Mouse (Mus musculus): ENCODE measurements around the gene Hoxc6. TPM values are rescaled to one million over a fixed set of nuclear protein-coding genes. Genes with fewer than 3 reads are reported as not detected.

Hoxc6 gene
- total and polyA plus RNA-seq, 2 experiments from 2014 or later: not detected

DNA sequence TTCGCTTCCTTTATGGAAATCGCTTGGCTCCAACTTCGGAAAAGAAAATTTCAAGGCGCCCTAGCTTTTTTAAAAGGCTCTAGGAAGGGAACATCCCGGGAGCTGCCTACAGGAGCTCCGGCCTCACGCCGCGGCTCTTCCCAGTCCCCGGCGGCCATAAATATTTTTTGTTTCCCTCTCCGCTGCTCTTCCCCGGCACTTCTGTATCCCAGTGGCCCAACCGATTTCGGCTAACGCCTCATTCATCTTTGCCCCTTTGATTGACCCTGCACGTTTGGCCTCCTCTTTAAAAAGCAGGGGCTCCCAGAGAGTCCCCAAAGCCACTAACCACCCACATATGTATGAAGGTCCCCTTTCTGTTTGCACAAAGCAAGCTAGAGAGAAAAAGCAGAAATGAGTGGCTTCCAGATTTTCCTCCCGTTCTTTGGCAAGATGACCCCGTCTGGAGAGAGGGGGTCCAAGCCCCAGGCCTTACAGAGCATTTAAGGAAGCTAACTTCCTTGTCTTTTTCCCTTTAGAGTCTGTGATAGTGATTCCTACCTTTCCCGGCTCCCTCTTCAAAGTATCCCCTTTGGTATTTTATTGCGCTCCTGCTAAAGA is 61.4 kb downstream of the Hoxc6 start:
- no peak for TF ChIP-seq CTCF (IDR thresholded peaks at IDR 0.05; ENCODE audit: low read depth)
- Histone ChIP-seq H3K9me3 (ENCODE audit: low read length) (no peaks in the 10 kb centered on the region), H3K36me3 (ENCODE audit: insufficient read depth) (no peaks in the 10 kb centered on the region), H3K27me3 (ENCODE audit: insufficient read depth, low read length) (peaks cover 93% of the 10 kb centered on the region), H3K27ac (ENCODE audit: low read depth, low read length) (no peak overlapping the region), H3K4me3 (ENCODE audit: low read depth, low read length) (no peak overlapping the region), H3K4me1 (ENCODE audit: insufficient read depth) (no peaks in the 10 kb centered on the region), H3K9ac (no peak overlapping the region), H3K4me2 (ENCODE audit: low read depth) (no peak overlapping the region)
- DNase-seq (peak; percentile 35), ATAC-seq (no peak)
- 1% methylated on average over 21 of the region's 21 CpGs for WGBS

DNA sequence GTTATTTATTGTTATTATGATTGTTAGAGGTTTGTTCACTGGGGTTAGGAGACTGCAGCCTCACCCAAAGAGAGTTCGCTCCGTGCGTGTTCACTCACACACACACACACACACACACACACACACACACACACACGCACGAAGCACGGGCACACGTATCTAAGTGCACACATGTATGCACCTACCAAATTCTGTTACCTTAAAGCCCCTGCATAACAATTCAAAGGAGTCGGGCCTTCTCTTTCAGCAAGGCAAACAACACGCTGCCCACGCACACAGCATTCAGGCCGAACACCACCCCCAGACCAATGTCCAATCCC is 61.9 kb downstream of the Hoxc6 start:
- DNase-seq (no peak), ATAC-seq (no peak)
- Histone ChIP-seq H3K27me3 (ENCODE audit: insufficient read depth, low read length) (peaks cover 93% of the 10 kb centered on the region), H3K9me3 (ENCODE audit: low read length) (no peaks in the 10 kb centered on the region), H3K27ac (ENCODE audit: low read depth, low read length) (no peak overlapping the region), H3K9ac (no peak overlapping the region), H3K36me3 (ENCODE audit: insufficient read depth) (no peaks in the 10 kb centered on the region), H3K4me2 (ENCODE audit: low read depth) (no peak overlapping the region), H3K4me3 (ENCODE audit: low read depth, low read length) (no peak overlapping the region), H3K4me1 (ENCODE audit: insufficient read depth) (no peaks in the 10 kb centered on the region)
- WGBS: 5% methylated on average over 11 of the region's 11 CpGs
- no peak for TF ChIP-seq CTCF (IDR thresholded peaks at IDR 0.05; ENCODE audit: low read depth)

DNA sequence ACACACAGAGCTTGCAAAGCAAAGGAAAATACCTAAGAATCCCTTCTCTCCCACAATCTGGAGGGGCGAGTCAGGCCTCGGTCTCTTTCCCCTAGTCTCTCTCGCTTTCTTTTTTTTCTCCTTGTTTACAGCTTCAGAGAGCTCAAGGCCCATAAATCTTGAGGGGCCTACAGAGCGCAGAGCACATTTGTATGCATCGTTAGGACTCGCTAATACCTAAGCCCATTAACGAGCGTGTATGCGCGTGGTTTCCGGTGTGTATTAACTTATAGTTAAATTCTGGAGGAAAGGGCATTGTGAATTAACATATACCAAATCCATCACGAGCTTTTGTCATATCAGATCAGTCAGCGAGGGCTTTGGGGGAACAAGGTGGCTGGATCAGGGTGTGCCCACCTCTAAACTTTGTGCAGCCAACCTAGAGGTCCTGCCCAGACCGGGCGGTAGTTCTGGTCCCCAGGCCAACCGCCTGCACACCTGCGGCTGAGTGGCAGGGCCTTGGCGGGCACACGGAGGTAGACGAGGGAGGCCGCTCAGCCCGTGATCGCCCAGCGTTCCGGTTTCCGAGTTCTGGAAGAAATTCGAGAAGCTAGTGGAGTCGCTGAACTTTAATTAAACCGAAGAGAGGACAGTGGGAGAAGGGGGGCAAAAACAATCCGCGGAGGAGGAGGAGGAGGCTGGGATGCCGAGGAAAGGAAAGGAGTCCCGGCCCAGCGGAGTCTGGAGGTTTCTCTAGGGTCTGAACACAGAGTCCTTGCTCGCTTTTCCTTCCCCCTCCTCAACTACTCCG is 62.5 kb downstream of the Hoxc6 start:
- H3K4me2 ChIP-seq (ENCODE audit: low read depth): no peak overlapping the region

GRCm38 (mm10) chr15:103061131-103061825 is 63.2 kb downstream of the Hoxc6 start:
- Histone ChIP-seq H3K4me3 (ENCODE audit: low read depth, low read length) (no peak overlapping the region), H3K4me2 (ENCODE audit: low read depth) (no peak overlapping the region), H3K27ac (ENCODE audit: low read depth, low read length) (no peak overlapping the region), H3K36me3 (ENCODE audit: insufficient read depth) (no peaks in the 10 kb centered on the region), H3K27me3 (ENCODE audit: insufficient read depth, low read length) (peaks cover 93% of the 10 kb centered on the region), H3K9me3 (ENCODE audit: low read length) (no peaks in the 10 kb centered on the region), H3K9ac (no peak overlapping the region), H3K4me1 (ENCODE audit: insufficient read depth) (no peaks in the 10 kb centered on the region)
- ATAC-seq (no peak), DNase-seq (peak; percentile 25)
- no peak for TF ChIP-seq CTCF (IDR thresholded peaks at IDR 0.05; ENCODE audit: low read depth)
- 2% methylated on average over 30 of the region's 30 CpGs for WGBS

More for the DNA sequence above, 62.5 kb downstream of the Hoxc6 start:
- Histone ChIP-seq H3K9ac (no peak overlapping the region), H3K9me3 (ENCODE audit: low read length) (no peaks in the 10 kb centered on the region), H3K27me3 (ENCODE audit: insufficient read depth, low read length) (peaks cover 93% of the 10 kb centered on the region), H3K4me1 (ENCODE audit: insufficient read depth) (no peaks in the 10 kb centered on the region), H3K27ac (ENCODE audit: low read depth, low read length) (no peak overlapping the region), H3K36me3 (ENCODE audit: insufficient read depth) (no peaks in the 10 kb centered on the region), H3K4me3 (ENCODE audit: low read depth, low read length) (no peak overlapping the region)
- DNase-seq: peak; percentile 31
- WGBS: 3% methylated on average over 36 of the region's 36 CpGs
- no peak for TF ChIP-seq CTCF (IDR thresholded peaks at IDR 0.05; ENCODE audit: low read depth)
- ATAC-seq: no peak

MicroRNA genes within 50 kb of the gene (microRNA counts, 519-probe panel; counts per million panel counts)
- microRNA mmu-miR-615-3p: not detected
- not detected for microRNA mmu-miR-615-5p

Small RNA genes within 50 kb of the gene (microRNA-seq; reads per million reads assigned to microRNA genes)
- 0 to 1.7 reads per million in 2 experiments for gene Mir196a-2
- gene Mir615: 4.3 to 7.0 reads per million in 2 experiments

Other genes starting within 250 kb of the Hoxc6 start
- gene Hoxc13, start 77.2 kb upstream of the Hoxc6 start, total RNA-seq (2014; rRNA removed): not detected in 2 replicates
- gene Hoxc13, start 77.2 kb upstream of the Hoxc6 start, polyA plus RNA-seq (2015; fragmentation: Nextera tagmentation; extraction: Ambion mirVana): not detected in 2 replicates
- not detected in 2 replicates for gene Hoxc12, start 61.5 kb upstream of the Hoxc6 start, total RNA-seq (2014; rRNA removed)
- gene Hoxc12, start 61.5 kb upstream of the Hoxc6 start, polyA plus RNA-seq (2015; fragmentation: Nextera tagmentation; extraction: Ambion mirVana): not detected in 2 replicates
- not detected in 2 replicates for gene Hoxc11, start 43.8 kb upstream of the Hoxc6 start, total RNA-seq (2014; rRNA removed)
- gene Hoxc11, start 43.8 kb upstream of the Hoxc6 start, polyA plus RNA-seq (2015; fragmentation: Nextera tagmentation; extraction: Ambion mirVana): not detected in 2 replicates
- not detected in 2 replicates for gene Hoxc10, start 31.5 kb upstream of the Hoxc6 start, total RNA-seq (2014; rRNA removed)
- not detected in 2 replicates for gene Hoxc10, start 31.5 kb upstream of the Hoxc6 start, polyA plus RNA-seq (2015; fragmentation: Nextera tagmentation; extraction: Ambion mirVana)
- not detected in 2 replicates for gene Hoxc5, start 30.8 kb upstream of the Hoxc6 start, total RNA-seq (2014; rRNA removed)
- not detected in 2 replicates for gene Hoxc5, start 30.8 kb upstream of the Hoxc6 start, polyA plus RNA-seq (2015; fragmentation: Nextera tagmentation; extraction: Ambion mirVana)
- not detected in 2 replicates for gene Hoxc9, start 21.8 kb upstream of the Hoxc6 start, total RNA-seq (2014; rRNA removed)
- gene Hoxc9, start 21.8 kb upstream of the Hoxc6 start, polyA plus RNA-seq (2015; fragmentation: Nextera tagmentation; extraction: Ambion mirVana): not detected in 2 replicates
- gene Hoxc8, start 7.7 kb upstream of the Hoxc6 start, total RNA-seq (2014; rRNA removed): not detected in 2 replicates
- gene Hoxc8, start 7.7 kb upstream of the Hoxc6 start, polyA plus RNA-seq (2015; fragmentation: Nextera tagmentation; extraction: Ambion mirVana): not detected in 2 replicates
- not detected in 2 replicates for gene Hoxc4, start 20.7 kb downstream of the Hoxc6 start, total RNA-seq (2014; rRNA removed)
- gene Hoxc4, start 20.7 kb downstream of the Hoxc6 start, polyA plus RNA-seq (2015; fragmentation: Nextera tagmentation; extraction: Ambion mirVana): not detected in 2 replicates
- 34.0 and 34.4 TPM in 2 replicates for gene Smug1, start 168.8 kb downstream of the Hoxc6 start, total RNA-seq (2014; rRNA removed)
- gene Smug1, start 168.8 kb downstream of the Hoxc6 start, polyA plus RNA-seq (2015; fragmentation: Nextera tagmentation; extraction: Ambion mirVana): 14.6 and 18.5 TPM in 2 replicates
- gene Cbx5, start 241.6 kb downstream of the Hoxc6 start, total RNA-seq (2014; rRNA removed): 139 and 181 TPM in 2 replicates
- 74.1 and 90.4 TPM in 2 replicates for gene Cbx5, start 241.6 kb downstream of the Hoxc6 start, polyA plus RNA-seq (2015; fragmentation: Nextera tagmentation; extraction: Ambion mirVana)
- gene Hnrnpa1, start 242.2 kb downstream of the Hoxc6 start, total RNA-seq (2014; rRNA removed): 205 and 270 TPM in 2 replicates
- gene Hnrnpa1, start 242.2 kb downstream of the Hoxc6 start, polyA plus RNA-seq (2015; fragmentation: Nextera tagmentation; extraction: Ambion mirVana): 653 and 670 TPM in 2 replicates

Measured in forebrain, postnatal 0 days (tissue).